Mouse (Mus musculus): ENCODE data around the gene Tomm5. TPM values are rescaled to one million over a fixed set of nuclear protein-coding genes. Genes with fewer than 3 reads are reported as not detected.
A peak's percentile ranks its signal among the peaks of the same experiment; 100 is the strongest.
"Not testable (repeated sequence)": the region's sequence is repeated elsewhere in the genome, so short reads cannot be mapped to it uniquely, and the experiment has no call there.

The Tomm5 gene
- polyA plus RNA-seq, 1 experiment from 2014 or later = 250 TPM

- H3K27ac ChIP-seq (replicated peaks; ENCODE audit: low read depth, low read length); H3K9me3 ChIP-seq (ENCODE audit: control insufficient read depth, low read length); ATAC-seq (ENCODE audit: low read depth); H3K27me3 ChIP-seq (replicated peaks; ENCODE audit: control insufficient read depth, insufficient read depth, low read length); DNase-seq (ENCODE audit: low spot score); H3K4me1 ChIP-seq (ENCODE audit: control insufficient read depth, insufficient read depth, low read length); H3K9ac ChIP-seq (ENCODE audit: low read depth, low read length); H3K4me3 ChIP-seq (ENCODE audit: low read depth, low read length); H3K36me3 ChIP-seq (ENCODE audit: control insufficient read depth, insufficient read depth, low read length); H3K4me2 ChIP-seq (ENCODE audit: low read depth, low read length): not testable (repeated sequence)
- whole genome bisulfite sequencing = 72% methylated on average over 2 of the region's 4 CpGs
Measured at GRCm38 (mm10) chr4:45081041-45081440, 26.9 kb downstream of the Tomm5 start.

- Histone ChIP-seq H3K4me2 (ENCODE audit: low read depth, low read length) (no peak overlapping the region), H3K36me3 (ENCODE audit: control insufficient read depth, insufficient read depth, low read length) (no peaks in the 10 kb centered on the region), H3K27me3 (replicated peaks; ENCODE audit: control insufficient read depth, insufficient read depth, low read length) (no peaks in the 10 kb centered on the region), H3K27ac (replicated peaks; ENCODE audit: low read depth, low read length) (no peak overlapping the region), H3K9ac (ENCODE audit: low read depth, low read length) (no peak overlapping the region), H3K4me3 (ENCODE audit: low read depth, low read length) (no peak overlapping the region), H3K9me3 (ENCODE audit: control insufficient read depth, low read length) (0 out of 2 replicates have a peak, but pooled peaks cover 4% of the 10 kb centered on the region), H3K4me1 (ENCODE audit: control insufficient read depth, insufficient read depth, low read length) (no peaks in the 10 kb centered on the region)
- DNase-seq (ENCODE audit: low spot score) (no peak), ATAC-seq (ENCODE audit: low read depth) (no peak)
- 65% methylated on average over 6 of the region's 6 CpGs for whole genome bisulfite sequencing
Measured at GRCm38 (mm10) chr4:45073544-45073943, 34.4 kb downstream of the Tomm5 start.

GRCm38 (mm10) chr4:45072261-45072973, 35.5 kb downstream of the Tomm5 start:
- peak; percentile 23 for DNase-seq (ENCODE audit: low spot score)
- Histone ChIP-seq H3K36me3 (ENCODE audit: control insufficient read depth, insufficient read depth, low read length) (no peaks in the 10 kb centered on the region), H3K9me3 (ENCODE audit: control insufficient read depth, low read length) (no peaks in the 10 kb centered on the region), H3K9ac (ENCODE audit: low read depth, low read length) (no peak overlapping the region), H3K4me2 (ENCODE audit: low read depth, low read length) (no peak overlapping the region), H3K4me1 (ENCODE audit: control insufficient read depth, insufficient read depth, low read length) (no peaks in the 10 kb centered on the region), H3K27ac (replicated peaks; ENCODE audit: low read depth, low read length) (no peak overlapping the region), H3K4me3 (ENCODE audit: low read depth, low read length) (no peak overlapping the region), H3K27me3 (replicated peaks; ENCODE audit: control insufficient read depth, insufficient read depth, low read length) (no peaks in the 10 kb centered on the region)
- 68% methylated on average over 15 of the region's 15 CpGs for WGBS
- no peak for ATAC-seq (ENCODE audit: low read depth)

- H3K9ac ChIP-seq (ENCODE audit: low read depth, low read length) = no peak overlapping the region
Measured at GRCm38 (mm10) chr4:45067742-45068141, 40.2 kb downstream of the Tomm5 start.

GRCm38 (mm10) chr4:45066036-45066730, 41.7 kb downstream of the Tomm5 start:
- ATAC-seq (ENCODE audit: low read depth) (peak; percentile 37; the same call in 1 of the 2 replicates), DNase-seq (ENCODE audit: low spot score) (peak; percentile 9)
- WGBS = 45% methylated on average over 2 of the region's 2 CpGs
- Histone ChIP-seq H3K27me3 (replicated peaks; ENCODE audit: control insufficient read depth, insufficient read depth, low read length) (no peaks in the 10 kb centered on the region), H3K27ac (replicated peaks; ENCODE audit: low read depth, low read length) (no peak overlapping the region), H3K9me3 (ENCODE audit: control insufficient read depth, low read length) (no peaks in the 10 kb centered on the region), H3K36me3 (ENCODE audit: control insufficient read depth, insufficient read depth, low read length) (peaks cover 11% of the 10 kb centered on the region), H3K4me2 (ENCODE audit: low read depth, low read length) (no peak overlapping the region), H3K9ac (ENCODE audit: low read depth, low read length) (no peak overlapping the region), H3K4me1 (ENCODE audit: control insufficient read depth, insufficient read depth, low read length) (no peaks in the 10 kb centered on the region; the same call in 1 of the 2 replicates), H3K4me3 (ENCODE audit: low read depth, low read length) (no peak overlapping the region)

More at GRCm38 (mm10) chr4:45067742-45068141, 40.2 kb downstream of the Tomm5 start:
- Histone ChIP-seq H3K4me2 (ENCODE audit: low read depth, low read length) (no peak overlapping the region), H3K27ac (replicated peaks; ENCODE audit: low read depth, low read length) (no peak overlapping the region), H3K4me1 (ENCODE audit: control insufficient read depth, insufficient read depth, low read length) (no peaks in the 10 kb centered on the region; the same call in 1 of the 2 replicates), H3K9me3 (ENCODE audit: control insufficient read depth, low read length) (no peaks in the 10 kb centered on the region), H3K36me3 (ENCODE audit: control insufficient read depth, insufficient read depth, low read length) (no peaks in the 10 kb centered on the region), H3K4me3 (ENCODE audit: low read depth, low read length) (no peak overlapping the region), H3K27me3 (replicated peaks; ENCODE audit: control insufficient read depth, insufficient read depth, low read length) (no peaks in the 10 kb centered on the region)
- ATAC-seq (ENCODE audit: low read depth) (no peak), DNase-seq (ENCODE audit: low spot score) (peak; percentile 21)
- 85% methylated on average over 4 of the region's 4 CpGs for WGBS

- H3K9ac ChIP-seq (ENCODE audit: low read depth, low read length) = no peak overlapping the region
- no peaks in the 10 kb centered on the region for H3K9me3 ChIP-seq (ENCODE audit: control insufficient read depth, low read length)
- WGBS = 86% methylated on average over 2 of the region's 2 CpGs
- H3K4me2 ChIP-seq (ENCODE audit: low read depth, low read length) = no peak overlapping the region
- ATAC-seq (ENCODE audit: low read depth) (no peak), DNase-seq (ENCODE audit: low spot score) (no peak)
- H3K36me3 ChIP-seq (ENCODE audit: control insufficient read depth, insufficient read depth, low read length) = peaks cover 27% of the 10 kb centered on the region
- H3K27me3 ChIP-seq (replicated peaks; ENCODE audit: control insufficient read depth, insufficient read depth, low read length) = no peaks in the 10 kb centered on the region
- no peak overlapping the region for H3K4me3 ChIP-seq (ENCODE audit: low read depth, low read length)
- no peaks in the 10 kb centered on the region; the same call in 1 of the 2 replicates for H3K4me1 ChIP-seq (ENCODE audit: control insufficient read depth, insufficient read depth, low read length)
- no peak overlapping the region for H3K27ac ChIP-seq (replicated peaks; ENCODE audit: low read depth, low read length)
Measured at GRCm38 (mm10) chr4:45064577-45064976, 43.3 kb downstream of the Tomm5 start.

GRCm38 (mm10) chr4:45063836-45064235, 44.1 kb downstream of the Tomm5 start:
- not testable (repeated sequence) for H3K4me2 ChIP-seq (ENCODE audit: low read depth, low read length); H3K9ac ChIP-seq (ENCODE audit: low read depth, low read length); H3K4me1 ChIP-seq (ENCODE audit: control insufficient read depth, insufficient read depth, low read length); DNase-seq (ENCODE audit: low spot score); H3K27ac ChIP-seq (replicated peaks; ENCODE audit: low read depth, low read length); H3K27me3 ChIP-seq (replicated peaks; ENCODE audit: control insufficient read depth, insufficient read depth, low read length); H3K9me3 ChIP-seq (ENCODE audit: control insufficient read depth, low read length); H3K4me3 ChIP-seq (ENCODE audit: low read depth, low read length)
- WGBS = 88% methylated on average over 1 of the region's 1 CpGs
- ATAC-seq (ENCODE audit: low read depth) = peak; percentile 38; the same call in 1 of the 2 replicates
- H3K36me3 ChIP-seq (ENCODE audit: control insufficient read depth, insufficient read depth, low read length) = peaks cover 33% of the 10 kb centered on the region

- WGBS = 81% methylated on average over 8 of the region's 8 CpGs
- no peaks in the 10 kb centered on the region for H3K9me3 ChIP-seq (ENCODE audit: control insufficient read depth, low read length)
- H3K4me1 ChIP-seq (ENCODE audit: control insufficient read depth, insufficient read depth, low read length) = no peaks in the 10 kb centered on the region
- peaks cover 46% of the 10 kb centered on the region for H3K36me3 ChIP-seq (ENCODE audit: control insufficient read depth, insufficient read depth, low read length)
- no peaks in the 10 kb centered on the region for H3K27me3 ChIP-seq (replicated peaks; ENCODE audit: control insufficient read depth, insufficient read depth, low read length)
- ATAC-seq (ENCODE audit: low read depth) (no peak), DNase-seq (ENCODE audit: low spot score) (no peak)
- no peak overlapping the region for H3K27ac ChIP-seq (replicated peaks; ENCODE audit: low read depth, low read length)
- H3K9ac ChIP-seq (ENCODE audit: low read depth, low read length) = no peak overlapping the region
- H3K4me3 ChIP-seq (ENCODE audit: low read depth, low read length) = no peak overlapping the region
- H3K4me2 ChIP-seq (ENCODE audit: low read depth, low read length) = no peak overlapping the region
Measured at GRCm38 (mm10) chr4:45055451-45055850, 52.5 kb downstream of the Tomm5 start.

All from embryonic facial prominence, embryonic 14.5 days (tissue).